Mouse (Mus musculus): ENCODE data around the gene Mnd1. TPM values are rescaled to one million over a fixed set of nuclear protein-coding genes. Genes with fewer than 3 reads are reported as not detected.
A peak's percentile ranks its signal among the peaks of the same experiment; 100 is the strongest.

The Mnd1 gene
- total and polyA plus RNA-seq, 2 experiments from 2014 or later: 6.6 TPM; not detected in 1

DNA sequence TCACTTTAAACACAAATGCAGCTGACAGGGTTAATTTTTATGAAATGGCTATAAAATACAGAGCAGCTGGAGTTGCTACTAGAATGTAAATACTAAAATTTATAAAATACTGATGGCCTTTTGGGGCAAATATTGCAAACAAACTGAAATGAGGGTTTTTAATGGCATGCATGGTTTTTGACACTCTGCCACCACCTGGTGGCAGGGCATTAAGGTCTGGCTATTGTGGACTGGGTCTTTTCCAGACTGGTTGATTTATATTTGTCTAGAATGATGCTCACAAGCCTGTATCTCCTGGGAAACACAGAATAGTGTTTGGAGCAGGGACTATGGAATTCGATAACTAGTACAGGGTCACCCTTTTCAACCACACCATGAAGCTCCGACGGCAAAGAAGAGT, 32.1 kb downstream of the Mnd1 start:
- H3K4me2 ChIP-seq (ENCODE audit: low read depth, low read length): no peak overlapping the region
- H3K9ac ChIP-seq (replicated peaks; ENCODE audit: low read depth, low read length): no peak overlapping the region
- TF ChIP-seq EP300 (IDR thresholded peaks at IDR 0.05; ENCODE audit: low read depth): no peak
- peak; percentile 68 for TF ChIP-seq CTCF (IDR thresholded peaks at IDR 0.05; ENCODE audit: low read depth)
- no peaks in the 10 kb centered on the region for H3K36me3 ChIP-seq (replicated peaks; ENCODE audit: control insufficient read depth, insufficient read depth, low read length)
- H3K27ac ChIP-seq (ENCODE audit: low read depth): no peak overlapping the region
- ATAC-seq (ENCODE audit: insufficient read depth, low read depth): no peak
- 80% methylated on average over 3 of the region's 3 CpGs for WGBS
- no peaks in the 10 kb centered on the region for H3K4me1 ChIP-seq (ENCODE audit: control insufficient read depth, insufficient read depth)
- H3K9me3 ChIP-seq (replicated peaks; ENCODE audit: control insufficient read depth, low read length): no peaks in the 10 kb centered on the region
- H3K4me3 ChIP-seq (ENCODE audit: low read depth, low read length): no peak overlapping the region
- no peak for DNase-seq (ENCODE audit: low spot score)
- no peaks in the 10 kb centered on the region for H3K27me3 ChIP-seq (ENCODE audit: control insufficient read depth, insufficient read depth, low read length)

- DNase-seq (ENCODE audit: low spot score) (no peak), ATAC-seq (ENCODE audit: insufficient read depth, low read depth) (no peak)
- TF ChIP-seq EP300 (IDR thresholded peaks at IDR 0.05; ENCODE audit: low read depth) (no peak), CTCF (IDR thresholded peaks at IDR 0.05; ENCODE audit: low read depth) (no peak)
- Histone ChIP-seq H3K36me3 (replicated peaks; ENCODE audit: control insufficient read depth, insufficient read depth, low read length) (no peaks in the 10 kb centered on the region), H3K9ac (replicated peaks; ENCODE audit: low read depth, low read length) (no peak overlapping the region), H3K9me3 (replicated peaks; ENCODE audit: control insufficient read depth, low read length) (no peaks in the 10 kb centered on the region), H3K4me3 (ENCODE audit: low read depth, low read length) (no peak overlapping the region), H3K27me3 (ENCODE audit: control insufficient read depth, insufficient read depth, low read length) (no peaks in the 10 kb centered on the region), H3K27ac (ENCODE audit: low read depth) (no peak overlapping the region), H3K4me2 (ENCODE audit: low read depth, low read length) (no peak overlapping the region), H3K4me1 (ENCODE audit: control insufficient read depth, insufficient read depth) (no peaks in the 10 kb centered on the region)
- WGBS: 77% methylated on average over 7 of the region's 7 CpGs
Measured at GRCm38 (mm10) chr3:84118718-84119117, 36.9 kb downstream of the Mnd1 start.

DNA sequence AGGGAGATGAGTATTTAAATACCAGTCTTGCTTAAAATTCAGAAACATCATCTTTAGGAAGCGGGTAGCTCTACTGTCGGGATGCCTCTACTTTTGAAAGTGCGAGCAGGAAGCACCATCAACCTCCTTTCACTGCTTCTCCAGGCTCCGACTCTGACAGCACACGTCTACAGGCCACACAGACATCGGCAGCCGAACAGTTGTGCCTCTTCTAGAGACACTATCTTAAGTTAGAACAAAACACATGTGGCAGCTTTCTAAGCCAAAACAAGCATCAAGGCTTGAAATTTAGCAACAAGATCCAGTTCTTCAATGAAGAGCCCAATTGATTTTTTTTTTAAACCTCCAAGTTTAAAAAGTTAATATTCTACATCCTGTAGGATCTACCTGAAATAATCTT, 37.4 kb downstream of the Mnd1 start:
- Histone ChIP-seq H3K36me3 (replicated peaks; ENCODE audit: control insufficient read depth, insufficient read depth, low read length) (no peaks in the 10 kb centered on the region), H3K4me1 (ENCODE audit: control insufficient read depth, insufficient read depth) (no peaks in the 10 kb centered on the region), H3K9ac (replicated peaks; ENCODE audit: low read depth, low read length) (no peak overlapping the region), H3K4me2 (ENCODE audit: low read depth, low read length) (no peak overlapping the region), H3K4me3 (ENCODE audit: low read depth, low read length) (no peak overlapping the region), H3K27me3 (ENCODE audit: control insufficient read depth, insufficient read depth, low read length) (no peaks in the 10 kb centered on the region), H3K27ac (ENCODE audit: low read depth) (no peak overlapping the region), H3K9me3 (replicated peaks; ENCODE audit: control insufficient read depth, low read length) (no peaks in the 10 kb centered on the region)
- WGBS: 69% methylated on average over 7 of the region's 7 CpGs
- TF ChIP-seq CTCF (IDR thresholded peaks at IDR 0.05; ENCODE audit: low read depth) (no peak), EP300 (IDR thresholded peaks at IDR 0.05; ENCODE audit: low read depth) (no peak)
- ATAC-seq (ENCODE audit: insufficient read depth, low read depth) (no peak), DNase-seq (ENCODE audit: low spot score) (no peak)

GRCm38 (mm10) chr3:84108614-84109013, 47.0 kb downstream of the Mnd1 start:
- Histone ChIP-seq H3K9me3 (replicated peaks; ENCODE audit: control insufficient read depth, low read length) (no peaks in the 10 kb centered on the region), H3K36me3 (replicated peaks; ENCODE audit: control insufficient read depth, insufficient read depth, low read length) (no peaks in the 10 kb centered on the region), H3K27me3 (ENCODE audit: control insufficient read depth, insufficient read depth, low read length) (no peaks in the 10 kb centered on the region), H3K4me2 (ENCODE audit: low read depth, low read length) (no peak overlapping the region), H3K9ac (replicated peaks; ENCODE audit: low read depth, low read length) (no peak overlapping the region), H3K4me3 (ENCODE audit: low read depth, low read length) (no peak overlapping the region), H3K27ac (ENCODE audit: low read depth) (no peak overlapping the region), H3K4me1 (ENCODE audit: control insufficient read depth, insufficient read depth) (no peaks in the 10 kb centered on the region)
- 60% methylated on average over 2 of the region's 2 CpGs for WGBS
- DNase-seq (ENCODE audit: low spot score) (no peak), ATAC-seq (ENCODE audit: insufficient read depth, low read depth) (no peak)
- TF ChIP-seq EP300 (IDR thresholded peaks at IDR 0.05; ENCODE audit: low read depth): no peak
- TF ChIP-seq CTCF (IDR thresholded peaks at IDR 0.05; ENCODE audit: low read depth): no peak

DNA sequence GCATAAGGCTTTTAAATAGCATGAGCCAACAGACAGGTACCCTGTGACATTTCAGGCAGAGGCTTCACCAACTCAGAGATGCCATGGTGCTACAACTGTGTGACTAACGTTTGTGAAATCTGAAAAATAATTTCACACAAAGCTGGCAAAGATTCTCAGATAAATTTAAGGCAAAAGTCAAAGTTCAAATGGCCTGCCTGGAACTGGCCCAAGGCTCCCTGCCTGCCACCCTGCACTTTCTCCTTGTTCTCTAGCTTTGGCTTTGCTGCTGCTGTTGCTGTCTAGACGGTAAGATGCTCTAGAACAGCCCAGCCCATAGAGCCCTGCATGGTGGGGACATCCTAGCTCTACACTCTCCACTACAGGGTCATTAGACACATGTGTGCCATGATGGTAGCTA, 49.5 kb downstream of the Mnd1 start:
- H3K27me3 ChIP-seq (ENCODE audit: control insufficient read depth, insufficient read depth, low read length): no peaks in the 10 kb centered on the region
- H3K27ac ChIP-seq (ENCODE audit: low read depth): no peak overlapping the region
- TF ChIP-seq CTCF (IDR thresholded peaks at IDR 0.05; ENCODE audit: low read depth) (no peak), EP300 (IDR thresholded peaks at IDR 0.05; ENCODE audit: low read depth) (no peak)
- no peak for DNase-seq (ENCODE audit: low spot score)
- no peak overlapping the region for H3K4me3 ChIP-seq (ENCODE audit: low read depth, low read length)
- H3K4me1 ChIP-seq (ENCODE audit: control insufficient read depth, insufficient read depth): no peaks in the 10 kb centered on the region
- no peak for ATAC-seq (ENCODE audit: insufficient read depth, low read depth)
- 59% methylated on average over 2 of the region's 2 CpGs for WGBS
- H3K4me2 ChIP-seq (ENCODE audit: low read depth, low read length): no peak overlapping the region
- H3K36me3 ChIP-seq (replicated peaks; ENCODE audit: control insufficient read depth, insufficient read depth, low read length): no peaks in the 10 kb centered on the region
- no peaks in the 10 kb centered on the region for H3K9me3 ChIP-seq (replicated peaks; ENCODE audit: control insufficient read depth, low read length)
- H3K9ac ChIP-seq (replicated peaks; ENCODE audit: low read depth, low read length): no peak overlapping the region

DNA sequence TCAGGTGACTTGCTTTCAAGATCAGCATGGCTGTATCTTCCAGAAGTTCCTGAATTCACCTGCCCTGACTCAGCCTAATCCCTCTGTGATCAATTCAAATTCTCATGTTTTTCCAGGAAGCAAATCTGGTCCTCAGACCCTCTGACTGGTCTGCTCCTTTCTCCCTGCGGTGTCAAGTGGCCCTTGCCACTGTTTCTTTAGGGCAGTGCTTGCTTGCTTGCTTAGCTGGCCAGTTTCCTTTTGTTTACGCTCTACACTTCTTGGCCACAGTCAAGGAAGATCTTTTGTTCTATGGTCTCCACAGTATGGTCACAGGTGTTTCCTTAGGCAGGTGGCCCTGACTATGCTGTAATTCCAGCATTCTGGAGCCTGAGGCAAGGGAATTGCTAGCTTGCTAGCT, 52.0 kb downstream of the Mnd1 start:
- Histone ChIP-seq H3K27ac (ENCODE audit: low read depth) (no peak overlapping the region), H3K4me3 (ENCODE audit: low read depth, low read length) (no peak overlapping the region), H3K27me3 (ENCODE audit: control insufficient read depth, insufficient read depth, low read length) (no peaks in the 10 kb centered on the region), H3K4me1 (ENCODE audit: control insufficient read depth, insufficient read depth) (no peaks in the 10 kb centered on the region), H3K4me2 (ENCODE audit: low read depth, low read length) (no peak overlapping the region), H3K36me3 (replicated peaks; ENCODE audit: control insufficient read depth, insufficient read depth, low read length) (no peaks in the 10 kb centered on the region), H3K9me3 (replicated peaks; ENCODE audit: control insufficient read depth, low read length) (no peaks in the 10 kb centered on the region), H3K9ac (replicated peaks; ENCODE audit: low read depth, low read length) (no peak overlapping the region)
- no peak for ATAC-seq (ENCODE audit: insufficient read depth, low read depth)
- 72% methylated on average over 2 of the region's 2 CpGs for WGBS
- TF ChIP-seq CTCF (IDR thresholded peaks at IDR 0.05; ENCODE audit: low read depth) (no peak), EP300 (IDR thresholded peaks at IDR 0.05; ENCODE audit: low read depth) (no peak)
- DNase-seq (ENCODE audit: low spot score): no peak
